Mouse (Mus musculus): Measurements from ENCODE around the gene Mesd.
A peak's percentile ranks its signal among the peaks of the same experiment; 100 is the strongest.
"Not testable (repeated sequence)": the region's sequence is repeated elsewhere in the genome, so short reads cannot be mapped to it uniquely, and the experiment has no call there.

The Mesd gene

DNA sequence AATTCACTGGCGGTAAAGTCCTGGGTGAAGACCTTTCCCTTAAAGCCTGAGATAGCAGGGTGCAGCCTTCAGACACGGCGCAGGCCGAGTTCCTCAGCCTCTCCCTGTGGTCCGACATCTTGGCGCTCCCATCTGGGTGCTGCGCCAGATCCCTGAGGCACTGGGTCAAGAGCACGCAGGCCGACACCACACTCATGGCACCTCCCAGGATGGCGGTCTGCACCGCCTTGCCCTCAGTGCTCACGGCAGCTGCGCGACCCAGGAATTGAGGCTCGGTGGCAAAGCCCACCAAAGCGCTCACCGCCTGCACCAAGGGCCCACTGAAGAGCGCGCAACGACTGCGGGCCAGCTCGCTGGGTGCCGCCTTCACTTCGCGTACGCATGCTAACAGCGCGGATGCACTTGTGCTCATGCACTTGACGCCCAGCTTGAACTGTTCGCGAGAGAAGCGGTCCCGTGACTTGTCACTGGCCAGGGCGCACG lies 2.1 kb upstream of the Mesd start:
- DNase-seq: peak; percentile 25 to 50

DNA sequence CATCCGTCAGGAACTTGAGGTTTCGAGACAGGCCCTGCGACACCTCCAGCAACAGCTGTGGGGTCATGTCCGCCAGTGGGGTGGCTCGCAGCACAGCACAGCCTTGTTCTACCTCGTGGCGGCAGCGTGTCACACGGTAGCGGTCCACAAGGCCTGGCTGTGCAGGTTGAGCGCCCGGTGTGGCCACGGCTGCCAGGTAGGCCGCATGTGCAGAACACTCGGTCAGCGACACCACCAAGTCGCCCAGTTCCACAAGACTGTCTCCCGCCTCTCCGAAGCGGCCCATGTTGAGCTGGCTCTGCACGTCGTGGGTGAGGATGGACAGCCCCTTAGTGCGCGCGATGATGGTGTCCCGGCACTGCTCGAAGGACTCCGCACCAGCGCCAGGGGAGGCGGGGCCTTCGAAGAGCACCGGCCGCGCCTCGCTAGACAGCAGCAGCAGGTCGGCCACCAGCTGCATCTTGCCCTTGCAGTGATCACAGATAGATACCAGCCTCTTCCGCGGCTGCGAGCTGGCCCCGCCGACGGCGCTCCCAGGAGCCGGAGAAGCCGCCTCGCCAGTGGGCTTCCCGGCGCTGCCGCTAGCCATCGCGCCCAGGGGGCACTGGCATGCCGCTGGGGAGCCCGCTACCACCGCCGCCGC lies 1.5 kb upstream of the Mesd start:
- peak; percentile 72 to 84 for DNase-seq

DNA sequence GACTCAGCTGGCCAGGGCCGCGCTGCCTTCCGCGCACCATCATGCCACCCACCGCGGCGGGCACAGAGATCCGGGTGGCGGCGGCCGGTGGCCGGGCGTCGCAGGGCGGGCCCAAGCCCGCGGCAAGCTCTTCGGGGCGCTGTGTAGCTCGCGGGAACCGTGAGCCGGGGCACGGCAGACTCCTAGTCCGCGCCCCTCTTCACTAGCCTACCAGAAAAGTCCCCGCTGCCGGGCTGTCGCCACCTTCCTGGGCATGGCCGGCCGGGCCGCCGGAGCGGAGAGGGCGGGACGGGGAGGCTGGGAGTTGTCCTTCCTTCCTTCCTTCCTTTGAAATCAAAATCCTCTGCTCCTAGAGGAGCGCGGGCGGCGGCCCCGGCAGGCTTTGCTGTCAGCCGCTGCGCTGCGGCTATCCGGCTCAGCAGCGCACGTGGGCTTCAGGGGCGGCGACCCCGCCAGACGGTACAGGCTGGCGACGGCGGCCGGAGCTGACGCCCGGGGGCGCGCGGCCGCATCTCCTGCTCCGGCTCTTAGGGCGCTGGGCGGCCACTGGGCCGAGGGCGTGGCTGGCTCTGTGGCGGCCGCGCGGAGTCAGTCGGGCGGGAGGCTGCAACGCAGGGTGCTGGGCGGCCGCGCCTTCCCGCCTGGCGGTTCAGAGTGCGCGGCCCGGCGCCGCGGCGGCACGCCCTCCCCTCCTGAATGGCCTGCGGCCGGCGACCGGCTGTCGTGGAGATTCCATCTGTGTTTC lies 818 bp upstream of the Mesd start:
- DNase-seq: peak; percentile 85 to 93

DNA sequence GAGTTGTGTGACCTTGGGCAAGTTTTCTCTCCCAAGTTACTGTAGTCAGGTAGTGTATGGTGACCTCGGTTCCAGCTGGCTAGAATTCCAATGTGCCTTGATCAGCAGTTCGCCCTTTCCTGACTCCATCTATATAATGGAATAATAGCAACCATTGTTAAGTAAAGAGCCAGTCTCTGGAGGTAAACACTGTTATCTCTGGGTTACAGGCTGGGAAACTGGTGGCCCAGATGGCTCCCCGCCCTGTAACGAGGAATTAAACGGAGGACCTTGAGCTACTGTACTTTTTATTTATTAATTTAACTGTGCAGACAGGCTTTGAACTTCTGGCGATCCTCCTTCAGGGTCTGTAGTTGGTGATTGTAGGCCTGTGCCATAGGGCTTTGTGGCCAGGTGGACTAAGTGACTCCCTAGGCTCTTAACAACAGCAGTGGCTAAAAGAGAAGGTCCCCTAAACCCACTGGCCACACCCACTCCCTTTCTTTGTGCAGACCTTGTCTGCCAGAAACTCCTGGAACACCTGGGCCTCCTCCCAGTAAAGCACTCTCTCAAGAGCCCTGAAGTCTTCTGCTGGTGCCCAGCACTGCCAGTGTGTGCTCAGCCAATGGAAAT lies 761 bp downstream of the Mesd start:
- peak; percentile 11 to 44 for DNase-seq

DNA sequence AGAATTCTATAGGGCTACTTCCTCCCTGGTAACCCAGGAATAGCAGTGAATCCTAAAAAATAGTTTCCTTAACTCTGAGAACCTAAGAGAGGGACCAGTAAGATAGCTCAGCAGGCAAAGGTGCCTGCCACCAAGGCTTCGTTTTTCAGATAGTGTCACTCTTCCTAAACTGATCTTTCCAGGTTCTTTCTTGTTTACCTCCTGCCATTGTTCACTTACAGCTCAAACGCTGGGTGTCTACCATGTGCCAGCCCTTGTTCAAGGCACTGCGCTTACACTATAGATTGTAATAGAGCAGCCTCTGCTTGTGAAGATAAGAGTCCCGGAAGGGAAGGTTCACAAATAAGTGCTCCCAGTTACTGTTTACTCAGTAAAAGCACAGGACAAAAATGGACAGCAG lies 1.6 kb downstream of the Mesd start:
- DNase-seq: no peak

DNA sequence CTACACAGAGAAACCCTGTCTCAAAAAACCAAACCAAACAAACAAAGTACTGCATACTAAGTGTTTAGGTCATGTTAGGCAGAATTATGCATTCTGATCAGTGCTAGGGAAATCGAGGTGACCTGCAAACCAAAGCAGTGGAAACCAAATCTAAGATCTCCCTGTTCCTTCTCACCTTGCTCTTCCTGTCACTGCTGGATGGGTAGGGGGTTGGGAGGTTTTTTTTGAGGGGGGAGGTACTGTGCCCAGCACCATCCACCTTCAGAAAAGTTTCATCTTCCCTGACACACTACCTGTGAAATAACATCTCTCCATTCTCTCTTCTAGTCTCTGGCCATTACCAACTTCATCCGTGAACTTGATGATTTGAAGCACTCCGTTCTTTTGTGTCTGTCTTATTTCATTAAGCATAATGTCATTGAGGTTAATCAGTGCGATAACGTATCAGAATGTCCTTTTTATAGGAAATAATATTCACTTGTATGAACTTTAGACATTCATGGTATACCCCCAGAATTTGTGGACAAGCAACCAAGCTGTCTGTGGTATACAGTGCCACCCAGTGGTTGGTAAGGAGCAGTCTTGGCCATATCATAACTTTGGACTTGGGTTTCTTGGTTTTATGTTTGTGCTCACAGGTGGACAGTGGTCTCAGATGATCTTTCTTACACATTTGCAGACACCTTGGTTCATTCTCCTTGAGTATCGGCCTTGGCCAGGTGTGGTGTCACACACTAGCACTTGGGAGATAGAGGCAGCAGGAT lies 2.3 kb downstream of the Mesd start:
- DNase-seq: peak in 1 of 2 experiments; percentile 21

DNA sequence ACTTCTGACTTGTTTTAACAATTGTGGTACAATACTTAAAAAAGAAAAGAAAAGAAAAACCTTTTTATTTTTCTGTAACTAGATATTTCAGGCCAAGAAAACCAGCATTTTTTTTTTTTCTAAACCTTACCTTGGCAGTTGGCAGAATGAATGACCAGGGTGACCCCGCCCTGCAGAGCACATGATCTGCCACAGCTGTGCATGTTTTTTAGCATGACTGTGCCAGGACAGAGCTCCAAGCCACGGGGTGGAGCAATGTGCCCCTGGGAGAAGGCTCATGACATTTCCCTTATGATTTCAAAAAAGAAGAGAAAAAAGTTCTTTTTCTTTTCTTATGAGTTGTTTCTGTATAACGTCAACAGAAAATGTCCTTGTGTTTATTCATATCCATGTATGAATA lies 5.1 kb downstream of the Mesd start:
- peak in 1 of 2 experiments; percentile 56 for DNase-seq

DNA sequence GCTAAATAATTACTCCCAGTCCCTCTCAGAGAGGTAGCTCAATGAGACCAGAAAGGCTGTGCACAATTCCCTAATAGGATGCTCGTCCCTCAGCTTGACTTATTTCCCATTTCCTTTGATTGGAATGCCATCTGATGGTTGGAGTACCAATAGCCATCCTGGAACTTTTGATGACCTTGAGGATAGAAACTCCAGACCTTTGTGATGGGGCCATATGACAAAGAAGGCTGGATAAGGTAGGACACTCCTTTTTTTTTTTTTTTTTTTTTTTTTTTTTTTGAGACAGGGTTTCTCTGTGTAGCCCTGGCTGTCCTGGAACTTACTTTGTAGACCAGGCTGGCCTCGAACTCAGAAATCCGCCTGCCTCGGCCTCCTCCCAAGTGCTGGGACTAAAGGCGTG lies 5.7 kb downstream of the Mesd start:
- not testable (repeated sequence) for DNase-seq

DNA sequence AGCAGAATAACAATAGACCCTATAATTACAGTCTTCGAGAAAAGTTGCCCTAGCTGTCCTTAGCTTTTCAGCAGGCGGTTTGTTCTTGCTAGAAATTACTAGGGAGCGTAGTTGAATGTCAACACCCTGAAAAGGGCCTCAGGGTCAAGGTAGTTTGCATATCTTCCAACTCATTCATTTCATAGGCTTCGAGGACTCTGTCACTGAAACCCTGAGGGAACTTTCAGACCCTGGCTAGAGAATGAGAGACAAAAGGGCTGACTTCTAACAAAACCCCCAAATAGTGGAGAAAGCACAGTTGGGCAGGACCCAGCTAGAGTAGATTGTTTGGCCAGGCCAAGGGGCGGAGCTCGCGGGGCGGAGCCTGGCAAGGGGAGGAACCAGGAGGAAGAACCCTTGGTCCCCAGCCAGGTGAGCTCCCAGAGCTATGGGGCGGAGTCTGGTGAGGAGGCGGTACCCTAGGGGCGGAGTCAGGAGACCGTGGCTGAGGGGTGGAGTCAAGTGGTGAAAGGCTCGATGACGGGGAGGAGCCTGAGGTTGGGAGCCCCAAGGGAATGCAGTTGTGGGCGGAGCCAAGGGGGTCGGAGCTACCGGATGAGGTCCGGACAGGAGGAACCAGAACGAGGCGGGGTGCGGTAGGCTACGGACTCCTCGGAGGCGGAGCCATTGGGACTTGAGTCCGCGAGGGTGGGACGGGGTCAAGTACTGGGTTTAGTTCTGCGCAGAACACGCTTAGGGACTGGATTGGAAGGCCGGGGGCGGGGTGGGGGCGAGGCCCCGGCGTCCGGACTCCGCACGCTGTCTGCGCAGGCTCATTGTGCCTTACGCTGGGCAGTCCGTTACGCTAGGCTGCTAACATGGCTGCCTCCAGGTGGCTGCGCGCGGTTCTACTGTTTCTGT lies 7.4 kb downstream of the Mesd start:
- peak; percentile 100 for DNase-seq

DNA sequence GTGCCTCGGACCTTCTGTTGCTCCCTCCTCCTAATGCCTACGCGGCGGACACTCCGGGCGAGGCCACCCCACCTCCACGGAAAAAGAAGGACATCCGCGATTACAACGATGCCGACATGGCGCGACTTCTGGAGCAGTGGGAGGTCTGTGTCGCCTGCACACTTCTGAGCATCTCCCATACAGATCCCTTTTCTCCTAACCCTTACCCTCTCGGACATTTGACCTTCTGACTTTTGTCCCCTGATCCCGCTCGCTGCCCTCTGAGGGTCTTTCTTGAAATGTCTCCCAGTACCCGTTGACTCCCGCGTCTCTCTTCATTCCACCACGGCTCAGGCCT lies 8.0 kb downstream of the Mesd start:
- DNase-seq: no peak

DNA sequence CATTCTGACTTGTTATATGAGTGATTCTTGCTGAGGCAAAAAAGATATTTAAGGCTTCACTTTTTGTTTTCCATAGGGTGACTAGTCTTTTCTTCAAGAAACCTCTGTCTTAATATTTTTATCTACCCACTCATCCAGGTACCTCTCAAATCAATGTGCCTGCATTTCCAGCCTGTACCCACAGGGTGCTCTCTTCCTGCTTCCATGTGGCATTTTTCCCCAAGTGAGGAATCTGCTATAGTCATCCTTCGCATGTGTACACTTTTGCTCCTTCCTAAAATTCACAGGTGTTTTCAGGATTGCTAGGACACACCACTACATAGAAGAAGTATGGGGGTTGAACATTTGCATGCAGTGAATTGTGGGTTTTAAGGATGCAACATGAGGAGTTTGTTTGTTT lies 10.1 kb downstream of the Mesd start:
- DNase-seq: no peak

DNA sequence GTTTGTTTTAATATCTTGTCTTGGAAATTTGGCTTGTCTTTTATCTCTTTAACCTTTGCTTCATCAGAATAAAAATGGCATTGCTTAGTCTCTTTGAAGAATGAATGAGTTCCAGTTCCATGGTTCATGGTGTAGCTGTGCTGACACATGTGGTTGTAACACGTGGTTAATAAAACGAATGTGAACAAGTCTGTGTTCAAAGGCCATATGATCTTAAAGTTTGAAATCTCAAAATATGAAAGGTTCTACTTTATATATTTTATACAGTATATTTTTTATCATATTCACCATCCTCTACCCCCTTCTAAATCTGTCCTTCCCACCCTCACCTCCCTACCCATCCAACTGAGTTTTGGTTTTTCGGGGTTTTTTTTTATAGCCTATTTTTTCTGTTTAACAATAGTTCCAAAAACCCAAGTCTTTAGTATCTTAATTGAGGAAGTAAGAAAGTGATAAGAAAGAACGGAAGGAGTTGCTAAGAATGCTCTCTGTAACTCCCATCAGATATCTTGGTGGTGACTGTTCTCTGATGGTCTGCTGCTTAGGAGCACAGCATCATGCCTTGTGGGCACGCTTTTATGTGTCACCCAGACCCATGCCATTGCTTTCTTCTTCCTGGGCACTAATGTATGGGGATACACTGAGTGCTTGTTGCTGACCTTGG lies 11.9 kb downstream of the Mesd start:
- no peak for DNase-seq

DNA sequence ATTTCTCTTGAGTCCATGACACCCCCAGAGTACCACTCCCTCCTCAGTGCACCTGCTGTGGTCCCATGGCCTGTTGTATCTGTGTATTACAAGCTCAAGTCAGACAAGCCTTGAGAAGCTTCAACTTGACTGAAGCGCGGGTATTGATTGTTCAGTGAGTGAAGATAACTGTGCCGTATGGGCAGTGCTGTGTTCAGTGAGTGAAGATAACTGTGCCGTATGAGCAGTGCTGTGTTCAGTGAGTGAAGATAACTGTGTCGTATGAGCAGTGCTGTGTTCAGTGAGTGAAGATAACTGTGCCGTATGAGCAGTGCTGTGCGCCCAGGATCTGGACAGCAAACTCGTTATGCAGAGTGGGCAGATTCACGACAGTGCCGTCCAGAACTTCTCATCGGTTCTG lies 14.0 kb downstream of the Mesd start:
- DNase-seq: no peak

DNA sequence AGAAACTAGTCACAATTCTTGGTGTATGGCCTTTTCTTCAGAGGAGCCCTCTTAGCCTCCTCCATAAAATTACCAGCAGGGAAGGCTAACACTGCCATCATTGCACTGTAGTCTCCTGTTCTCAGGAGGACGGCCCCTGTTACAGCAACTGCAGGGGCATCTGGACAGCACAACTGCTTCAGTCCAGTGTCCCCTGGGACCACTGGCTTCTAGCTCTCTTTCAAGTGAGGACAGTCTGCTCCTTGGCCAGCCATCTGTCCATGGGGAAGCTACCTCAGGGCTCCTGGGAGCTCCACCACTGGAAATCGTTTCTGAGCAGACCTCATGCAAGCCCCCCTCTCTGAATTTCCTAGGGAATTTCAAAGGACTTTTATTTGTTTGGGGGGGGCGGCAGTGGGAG lies 16.3 kb downstream of the Mesd start:
- DNase-seq: no peak

DNA sequence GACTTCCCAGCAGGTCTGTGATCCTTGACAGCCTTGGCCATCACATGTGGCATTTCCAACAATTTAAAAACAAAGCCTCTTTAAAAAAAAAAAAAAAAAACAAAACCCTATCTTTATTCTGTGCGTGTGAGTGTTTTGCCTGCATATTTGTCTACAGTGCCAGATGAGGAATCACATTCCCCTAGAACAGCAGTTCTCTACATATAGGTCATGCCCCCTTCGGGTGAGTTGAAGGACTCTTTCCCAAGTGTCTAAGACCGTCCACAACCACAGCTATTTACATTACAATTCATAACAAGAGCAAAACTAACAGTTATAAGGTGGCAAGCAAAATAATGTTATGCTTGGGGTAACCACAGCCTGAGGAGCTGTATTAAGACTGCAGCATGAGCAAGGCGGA lies 17.2 kb downstream of the Mesd start:
- DNase-seq: no peak

DNA sequence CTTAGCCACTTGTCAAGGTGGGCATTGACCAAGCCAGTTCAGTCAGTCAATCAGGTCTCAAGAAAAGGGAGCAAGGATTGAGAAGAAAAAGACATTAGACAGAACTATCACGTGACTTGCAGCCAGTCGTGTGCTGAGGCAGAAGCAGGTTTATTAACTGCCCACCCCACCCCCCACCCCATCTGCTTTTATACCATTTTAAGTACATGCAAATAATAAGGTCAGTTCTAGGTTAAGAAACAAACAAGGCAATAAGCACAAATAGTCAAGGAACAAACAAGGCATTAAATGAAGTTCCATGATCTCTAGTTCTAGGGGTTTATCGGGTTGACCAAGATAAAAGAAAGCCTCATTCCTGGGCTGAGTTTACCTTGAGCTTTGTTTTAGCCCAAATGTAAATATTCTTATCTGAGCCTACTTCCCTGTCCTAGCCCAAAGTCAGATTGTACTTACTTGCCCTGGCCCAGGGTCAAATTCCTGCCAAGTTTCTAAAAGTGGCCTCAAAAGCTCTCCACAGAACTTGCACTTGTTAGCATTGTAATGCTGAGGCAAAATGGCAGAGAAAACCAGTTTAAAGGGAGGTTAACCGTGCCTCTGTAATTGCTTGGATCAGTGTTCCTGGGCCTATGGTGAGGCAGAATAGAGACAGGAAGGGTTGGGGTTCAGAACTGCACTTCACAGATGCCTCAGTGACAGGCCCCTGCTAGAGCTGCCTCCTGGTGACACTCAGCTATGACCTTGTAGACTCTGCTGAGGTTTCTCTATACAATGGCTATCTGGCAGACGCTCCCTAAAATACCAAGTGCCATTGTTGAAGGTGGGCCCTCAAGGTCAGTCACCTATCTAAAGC lies 18.3 kb downstream of the Mesd start:
- no peak for DNase-seq

DNA sequence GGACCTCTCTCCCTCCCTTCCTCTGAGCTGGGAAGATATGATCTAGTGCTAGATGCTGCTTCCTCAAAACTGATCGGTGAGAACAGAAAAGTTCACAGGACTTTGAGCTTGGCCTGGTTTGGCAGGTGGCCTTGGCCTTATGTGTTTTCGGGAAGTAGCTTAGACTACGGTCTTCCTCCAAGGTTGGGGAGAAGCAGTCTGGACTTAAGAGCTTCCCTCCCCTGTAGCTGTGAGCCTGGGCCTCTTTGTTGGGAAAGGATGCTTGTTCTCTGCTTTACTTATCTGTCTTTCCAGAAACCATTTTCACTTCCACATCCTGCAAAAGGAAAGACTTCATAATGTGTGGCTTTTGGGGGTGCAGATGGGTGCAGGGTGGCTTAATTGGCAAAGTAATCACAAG lies 20.6 kb downstream of the Mesd start:
- DNase-seq: no peak

DNA sequence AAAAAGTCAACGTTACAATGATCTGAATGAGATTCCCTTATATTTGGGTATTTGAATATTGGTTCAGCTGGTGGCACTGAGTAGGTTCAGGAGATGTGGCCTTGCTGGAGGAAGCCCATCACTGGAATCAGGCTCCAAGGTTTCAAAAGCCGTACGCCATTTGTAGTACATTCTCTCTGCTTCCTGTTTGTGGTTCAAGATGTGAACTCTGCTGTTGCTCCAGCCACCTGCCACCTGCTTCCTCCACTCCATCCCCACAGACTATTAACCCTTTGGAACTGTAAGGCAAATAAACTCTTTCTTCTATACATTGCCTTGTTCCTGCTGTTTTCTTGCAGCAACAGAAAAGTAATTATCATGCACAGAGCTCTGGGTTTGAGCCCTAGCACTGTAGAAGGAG lies 27.6 kb downstream of the Mesd start:
- no peak for DNase-seq

DNA sequence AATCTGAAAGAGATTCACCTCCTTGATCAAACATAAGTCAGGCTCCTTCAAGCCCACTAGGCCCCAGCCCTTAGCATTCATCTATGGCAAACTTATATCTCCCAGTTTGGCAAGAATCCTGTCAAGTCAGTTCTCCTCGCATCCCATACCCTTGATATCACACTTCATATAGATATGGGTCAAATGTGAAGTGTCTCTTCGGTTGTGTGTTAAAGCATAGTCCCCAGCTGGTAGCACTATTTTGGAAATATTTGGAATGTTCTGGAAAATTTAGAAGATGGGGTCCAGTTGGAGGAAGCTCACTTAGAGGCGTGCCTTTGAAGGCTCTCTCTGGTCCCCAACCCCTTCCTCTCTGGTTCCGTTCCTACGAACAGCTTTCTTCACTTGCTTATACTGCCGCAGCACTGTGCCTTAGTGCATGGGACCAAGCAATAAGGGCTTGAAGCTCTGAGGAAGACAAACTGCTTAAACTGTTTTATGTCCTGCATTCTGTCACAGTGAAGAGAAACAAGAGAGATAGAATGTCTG lies 29.2 kb downstream of the Mesd start:
- DNase-seq: peak in 1 of 2 experiments; percentile 44

DNA sequence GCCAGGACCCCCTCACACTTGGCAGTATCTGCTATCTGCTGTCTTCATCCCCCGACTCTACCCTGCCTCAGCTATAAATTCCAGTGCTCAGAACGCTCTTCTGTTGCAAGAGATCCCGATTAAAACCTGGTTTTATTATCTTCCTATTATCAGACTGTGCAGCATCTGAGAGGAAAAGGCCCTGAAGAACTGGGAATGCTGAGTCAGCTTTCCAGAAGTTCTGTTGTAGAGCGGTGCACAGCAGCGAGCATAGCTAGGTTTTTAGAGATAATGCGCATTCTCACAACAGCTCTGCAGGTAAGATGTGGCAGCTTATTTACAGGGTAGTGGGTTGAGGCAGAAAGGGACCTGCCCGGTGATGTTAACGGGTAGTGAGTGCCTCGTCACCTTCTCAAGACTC lies 29.7 kb downstream of the Mesd start:
- no peak for DNase-seq

DNA sequence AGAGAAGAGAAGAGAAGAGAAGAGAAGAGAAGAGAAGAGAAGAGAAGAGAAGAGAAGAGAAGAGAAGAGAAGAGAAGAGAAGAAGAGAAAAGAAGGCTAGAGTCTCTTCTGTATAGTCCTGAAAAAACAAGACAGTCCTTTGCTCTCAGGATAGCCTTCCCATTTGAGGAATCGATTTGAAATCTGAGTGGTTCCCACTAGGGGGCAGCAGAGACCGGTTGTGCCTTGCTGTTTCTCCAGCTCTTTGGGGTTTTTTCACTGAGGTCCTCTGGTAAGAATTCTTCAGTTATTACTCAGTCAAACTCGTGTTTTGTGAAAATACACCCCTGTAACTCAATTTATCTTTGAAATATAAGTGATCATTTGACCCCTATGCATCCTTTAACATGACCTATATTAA lies 30.3 kb downstream of the Mesd start:
- DNase-seq: peak; percentile 78 to 86
